Mouse (Mus musculus): ENCODE results near the gene Gpr6.

Gene Gpr6

DNA sequence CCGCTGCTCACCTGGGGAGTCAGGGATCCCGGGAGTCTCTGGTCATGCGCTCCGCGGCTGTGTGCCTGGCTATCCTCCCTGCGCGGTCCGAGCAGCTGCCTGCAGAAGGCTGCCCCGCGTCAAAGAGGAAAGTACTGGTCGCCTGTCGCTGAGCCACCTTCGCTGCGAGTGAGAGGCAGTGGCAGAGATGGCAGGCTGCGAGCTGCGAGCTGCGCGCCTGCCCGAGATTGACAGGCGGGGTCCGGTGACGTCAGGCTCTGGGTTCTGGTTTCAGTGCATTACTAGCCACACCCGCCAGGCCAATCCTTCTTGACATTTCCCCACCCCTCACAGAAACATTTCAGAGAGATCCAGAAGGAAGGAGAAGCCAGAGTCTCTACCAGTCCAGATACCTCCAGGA is at the start of gene Gpr6:
TSS of gene Gpr6 (minus strand) at position 170 of the 400 bp plus-strand sequence.
- no peak for DNase-seq (ENCODE audit: low read depth, low spot score)

DNA sequence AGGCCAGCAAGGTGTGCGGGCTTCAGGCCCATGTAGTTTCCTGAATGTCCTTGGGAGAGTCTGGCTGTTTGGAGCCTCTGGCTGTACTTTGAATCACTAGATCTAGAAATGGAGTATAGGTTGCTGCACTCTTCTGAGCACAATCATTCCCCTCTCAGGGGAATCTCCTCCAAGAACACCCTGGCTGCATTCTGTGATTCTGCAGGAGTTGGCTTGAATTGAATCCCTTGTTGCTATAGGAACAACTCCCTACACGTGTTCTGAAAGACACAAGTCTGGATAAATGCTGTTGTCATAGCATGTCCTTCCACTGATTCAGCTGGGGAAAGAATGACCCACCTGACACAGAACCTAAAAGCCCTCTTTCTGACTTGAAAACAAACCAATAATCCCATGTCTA is 28.0 kb upstream of the Gpr6 start:
- DNase-seq (ENCODE audit: low read depth, low spot score) = no peak

DNA sequence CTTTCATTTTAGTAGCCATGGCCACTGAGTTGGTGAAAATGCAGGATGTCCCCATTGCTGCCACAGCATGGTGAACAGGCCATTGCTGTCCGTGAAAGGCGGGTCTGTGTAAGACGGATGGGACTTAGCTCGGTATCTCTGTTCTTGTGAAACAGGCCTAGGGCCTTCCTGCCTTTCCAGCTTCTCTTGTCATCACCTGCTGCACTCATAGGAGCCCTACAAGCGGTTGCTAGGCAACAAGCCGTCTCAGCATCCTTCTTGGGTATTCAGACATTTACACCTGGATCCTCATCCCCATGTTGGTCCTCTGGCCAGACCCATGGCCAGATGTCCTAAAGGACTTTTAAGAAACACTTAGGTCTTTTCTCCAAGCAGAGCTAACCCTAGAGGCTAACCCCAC is 26.1 kb upstream of the Gpr6 start:
- DNase-seq (ENCODE audit: low read depth, low spot score) = no peak

DNA sequence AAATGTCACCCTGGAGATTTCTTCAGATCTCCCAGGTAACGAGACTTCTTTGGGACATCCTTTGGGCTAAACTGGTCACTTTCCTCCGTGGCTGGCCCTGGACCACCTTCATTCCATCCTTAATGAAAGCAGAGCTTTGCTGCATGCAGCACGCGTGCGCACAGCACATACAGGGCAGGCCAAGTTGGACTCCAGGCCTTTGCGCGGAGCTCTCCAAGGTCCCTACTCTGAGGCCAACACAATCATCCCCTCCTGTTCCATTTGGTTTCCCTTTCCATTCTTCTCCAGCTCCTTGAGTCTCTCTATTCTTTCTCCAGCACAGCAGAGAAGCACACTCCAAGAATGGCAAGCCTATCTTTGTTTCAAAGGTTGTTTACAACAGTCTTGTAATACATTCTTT is 16.8 kb upstream of the Gpr6 start:
- no peak for DNase-seq (ENCODE audit: low read depth, low spot score)

DNA sequence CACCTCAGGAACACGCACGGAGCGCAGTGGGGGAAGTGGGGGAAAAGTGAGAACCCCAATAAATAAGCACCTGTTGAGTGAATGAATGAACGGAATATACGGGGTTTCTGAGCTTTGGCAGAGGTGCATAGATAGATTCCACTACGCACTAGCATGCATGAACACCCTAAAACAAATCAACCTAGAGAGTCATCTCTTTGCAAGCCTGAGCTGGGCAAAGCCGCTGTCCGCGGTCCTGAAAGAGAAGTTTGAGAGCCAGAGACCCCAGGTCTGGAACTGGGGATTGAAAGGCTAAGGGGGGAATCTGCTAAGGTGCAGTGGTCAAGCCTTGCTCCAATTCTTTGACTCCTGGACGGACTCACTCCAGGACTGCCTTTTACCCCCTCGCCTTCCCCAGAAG is 389 bp downstream of the Gpr6 start:
- no peak for DNase-seq (ENCODE audit: low read depth, low spot score)

DNA sequence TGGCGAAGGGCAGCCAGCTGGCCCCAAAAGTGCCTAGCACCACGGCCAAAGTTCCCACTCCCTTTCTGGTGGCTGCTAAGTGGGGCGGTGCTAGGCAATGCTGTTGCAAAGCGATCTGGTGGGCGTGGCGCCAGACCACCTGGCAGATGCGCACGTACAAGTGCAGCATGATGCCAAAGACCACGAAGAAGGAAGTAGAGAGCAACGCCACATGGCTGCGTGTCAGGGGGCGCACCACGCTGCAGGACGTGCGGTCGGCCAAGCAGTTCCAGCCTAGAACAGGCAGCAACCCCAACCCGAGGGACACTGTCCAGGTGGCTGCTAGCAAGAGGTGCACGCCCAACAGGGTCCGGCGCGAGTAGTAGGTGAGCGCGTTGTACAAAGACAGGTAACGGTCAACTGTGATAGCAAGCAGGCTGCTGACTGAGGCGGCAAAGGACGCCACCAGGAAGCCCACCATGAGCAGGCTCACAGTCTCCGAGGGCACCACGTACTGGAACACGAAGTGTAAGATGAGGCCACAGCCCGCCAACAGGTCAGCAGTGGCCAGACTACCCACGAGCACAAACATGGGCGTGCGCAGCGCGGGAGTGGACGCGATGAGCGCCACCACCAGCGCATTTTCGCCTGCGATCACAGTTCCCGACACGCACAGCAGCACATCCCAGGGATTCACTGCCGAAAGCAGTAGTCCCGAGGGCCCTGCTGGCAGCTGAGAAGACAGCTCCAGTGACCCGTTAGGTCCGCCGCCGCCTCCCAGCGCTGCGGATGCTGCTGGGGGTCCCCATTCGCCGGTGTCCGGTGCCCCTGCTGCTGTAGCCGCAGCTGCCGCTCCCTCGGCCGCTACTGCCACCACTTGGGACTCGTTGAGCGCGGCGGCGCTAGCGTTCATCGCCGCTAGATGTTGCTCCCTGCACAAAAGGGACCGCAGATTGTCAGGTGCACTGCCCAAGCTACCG is 1.1 kb downstream of the Gpr6 start:
- DNase-seq (ENCODE audit: low read depth, low spot score) = no peak

DNA sequence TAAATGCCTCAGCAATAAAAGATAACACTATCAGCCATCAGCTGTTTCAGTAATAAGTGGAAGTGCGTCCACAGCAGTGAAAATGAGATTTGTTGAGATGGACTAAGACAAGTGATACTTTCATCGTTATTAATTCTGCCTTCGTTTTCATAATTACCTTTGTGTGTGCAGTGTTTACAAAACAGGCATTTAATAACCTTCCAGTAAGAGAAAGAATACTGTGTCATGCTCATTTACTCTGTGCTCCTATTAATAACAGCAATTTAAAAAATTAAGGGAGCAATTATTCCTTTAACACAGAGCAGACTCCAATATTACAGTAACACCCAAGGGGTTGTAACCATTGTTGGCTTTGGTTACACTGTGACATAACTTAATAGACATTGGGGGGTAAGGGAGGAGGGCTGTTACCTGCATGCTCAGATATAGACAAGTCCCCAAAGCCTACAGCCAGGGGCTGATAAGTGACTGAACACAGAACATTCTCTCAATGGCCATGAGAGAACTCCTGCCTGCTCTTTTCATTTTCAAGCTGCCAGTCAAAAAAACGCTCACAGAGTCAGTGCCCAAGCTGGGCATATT is 11.7 kb downstream of the Gpr6 start:
- no peak for DNase-seq (ENCODE audit: low read depth, low spot score)

DNA sequence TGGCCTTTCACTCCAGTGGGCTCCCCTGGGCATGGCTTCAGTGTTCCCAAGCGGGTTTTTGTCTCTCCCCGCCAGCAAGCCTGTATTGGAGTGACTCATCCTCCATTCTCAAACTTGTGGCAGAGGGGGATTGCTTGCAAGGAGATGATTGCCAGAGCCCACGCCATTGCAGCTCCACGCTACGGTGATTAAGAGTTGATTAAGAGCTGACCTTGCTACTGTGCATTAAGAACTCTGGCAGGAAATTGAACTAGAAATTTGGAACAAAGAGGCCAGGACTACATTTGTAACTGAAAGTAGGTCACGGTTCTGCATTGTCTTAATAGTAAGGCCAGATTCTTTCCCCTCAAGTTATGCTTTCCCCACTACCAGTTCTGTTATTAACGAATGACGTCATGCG is 16.5 kb downstream of the Gpr6 start:
- DNase-seq (ENCODE audit: low read depth, low spot score) = no peak

DNA sequence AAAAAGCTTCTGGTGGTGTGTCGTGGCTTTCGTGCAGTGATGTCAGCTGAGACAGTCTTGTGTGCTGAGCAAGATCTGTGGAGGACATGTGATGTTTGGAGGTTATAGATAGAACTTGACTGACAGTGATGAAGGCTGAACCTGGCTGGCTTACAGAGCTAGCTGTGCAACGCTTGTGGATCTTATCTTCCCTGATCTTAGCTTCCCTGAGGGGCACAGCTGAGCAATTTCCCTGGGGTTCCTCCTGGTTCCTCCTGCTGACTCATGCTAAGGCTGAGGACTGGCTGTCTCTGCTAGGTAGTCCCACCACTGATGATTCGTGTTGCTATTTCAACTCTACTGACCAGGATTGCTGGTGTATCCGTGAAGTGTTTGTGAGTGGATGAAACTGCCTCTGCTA is 18.1 kb downstream of the Gpr6 start:
- DNase-seq (ENCODE audit: low read depth, low spot score) = no peak

DNA sequence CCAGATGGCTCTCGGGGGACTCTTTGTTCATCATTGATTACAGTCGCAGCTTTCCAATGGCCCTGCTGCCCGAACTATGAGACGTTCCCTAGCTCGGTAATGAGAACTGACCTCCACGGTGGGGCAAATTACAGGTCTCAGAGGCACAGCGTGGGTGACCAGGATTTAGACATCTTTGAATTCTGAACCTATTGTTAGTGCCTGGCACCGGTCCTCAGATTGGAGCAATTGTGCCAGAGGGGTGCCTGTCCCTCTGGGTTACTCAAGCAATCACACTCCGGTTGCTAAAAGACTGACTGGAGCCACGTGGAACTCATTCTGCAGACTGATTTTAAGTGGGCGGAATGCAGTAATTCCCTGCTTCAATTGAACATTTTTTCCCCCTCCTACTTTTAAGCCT is 29.8 kb downstream of the Gpr6 start:
- no peak for DNase-seq (ENCODE audit: low read depth, low spot score)

DNA sequence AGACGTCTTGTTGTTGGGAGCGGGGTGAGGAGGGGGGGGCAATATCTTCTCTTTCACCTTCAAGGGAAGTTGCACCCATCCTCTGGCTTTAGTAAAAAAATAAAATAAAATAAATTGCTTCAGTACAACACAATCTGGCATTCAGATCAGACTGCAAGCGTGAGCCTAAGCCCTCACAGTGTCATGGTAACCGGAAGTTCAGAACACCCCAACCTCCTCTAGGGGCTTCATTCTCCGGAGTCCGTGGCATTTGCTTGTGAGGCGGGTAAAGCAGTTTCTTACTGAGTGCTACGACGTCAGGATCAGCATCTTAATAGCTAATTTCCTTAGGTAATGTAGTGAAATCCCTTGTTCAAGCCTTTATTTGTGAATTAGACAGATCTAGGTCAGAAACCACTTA is 30.6 kb downstream of the Gpr6 start:
- no peak for DNase-seq (ENCODE audit: low read depth, low spot score)

DNA sequence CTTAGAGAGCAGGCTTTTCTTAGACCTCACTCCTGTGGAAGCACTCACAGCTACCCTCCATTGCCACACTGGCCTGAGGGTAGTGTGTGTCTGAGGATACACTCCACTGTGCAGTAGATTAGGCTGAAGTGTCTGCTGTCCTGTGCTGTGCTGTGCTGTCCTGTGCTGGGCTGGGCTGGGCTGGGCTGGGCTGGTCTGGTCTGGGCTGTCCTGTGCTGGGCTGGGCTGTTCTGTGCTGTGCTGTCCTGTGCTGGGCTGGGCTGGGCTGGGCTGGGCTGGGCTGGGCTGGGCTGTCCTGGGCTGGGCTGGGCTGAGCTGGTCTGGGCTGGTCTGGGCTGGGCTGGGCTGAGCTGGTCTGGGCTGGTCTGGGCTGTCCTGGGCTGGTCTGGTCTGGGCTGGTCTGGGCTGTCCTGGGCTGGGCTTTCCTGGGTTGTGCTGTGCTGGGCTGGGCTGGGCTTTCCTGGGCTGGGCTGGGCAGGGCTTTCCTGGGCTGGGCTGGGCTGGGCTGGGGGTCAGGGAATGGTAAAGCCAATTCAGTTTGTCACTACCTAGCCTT is 31.5 kb downstream of the Gpr6 start:
- DNase-seq (ENCODE audit: low read depth, low spot score) = no peak

DNA sequence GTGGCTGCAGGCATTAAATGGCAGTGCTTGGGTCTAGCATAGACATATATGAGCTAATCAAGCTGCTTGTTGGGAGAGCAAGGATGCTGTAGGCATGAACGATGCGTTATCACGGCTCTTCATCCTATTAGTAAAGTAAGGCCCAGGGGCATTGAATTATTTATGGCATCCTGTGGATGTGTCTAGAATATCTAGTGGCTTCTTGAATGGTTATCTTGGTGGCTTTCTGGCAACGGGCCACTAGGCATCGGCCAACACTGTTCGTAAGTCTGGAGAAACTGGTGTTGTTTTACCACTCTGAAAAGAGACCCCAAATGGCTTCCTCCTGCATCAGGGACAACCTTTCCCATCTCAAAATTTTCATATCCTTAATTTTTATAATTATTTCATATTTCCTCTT is 33.6 kb downstream of the Gpr6 start:
- no peak for DNase-seq (ENCODE audit: low read depth, low spot score)

DNA sequence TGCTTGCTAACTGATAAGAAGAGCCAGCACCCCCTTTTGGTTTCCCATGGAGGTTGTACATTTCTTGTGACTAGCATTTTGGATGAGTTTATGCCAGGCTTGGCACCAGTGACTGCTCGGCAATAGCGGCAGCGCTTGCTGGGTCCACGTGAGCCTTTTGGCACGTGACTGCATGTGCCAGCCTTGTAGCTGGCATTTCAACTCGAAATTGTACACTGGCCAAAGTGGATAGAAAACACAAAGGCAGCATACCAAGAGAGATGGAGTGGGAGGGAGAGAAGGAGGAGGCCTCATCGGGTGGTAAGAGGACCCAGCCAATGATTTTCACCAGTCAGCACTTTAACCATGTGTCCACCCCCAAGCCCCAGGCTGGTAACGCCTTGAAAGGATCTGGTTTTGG is 34.4 kb downstream of the Gpr6 start:
- no peak for DNase-seq (ENCODE audit: low read depth, low spot score)

DNA sequence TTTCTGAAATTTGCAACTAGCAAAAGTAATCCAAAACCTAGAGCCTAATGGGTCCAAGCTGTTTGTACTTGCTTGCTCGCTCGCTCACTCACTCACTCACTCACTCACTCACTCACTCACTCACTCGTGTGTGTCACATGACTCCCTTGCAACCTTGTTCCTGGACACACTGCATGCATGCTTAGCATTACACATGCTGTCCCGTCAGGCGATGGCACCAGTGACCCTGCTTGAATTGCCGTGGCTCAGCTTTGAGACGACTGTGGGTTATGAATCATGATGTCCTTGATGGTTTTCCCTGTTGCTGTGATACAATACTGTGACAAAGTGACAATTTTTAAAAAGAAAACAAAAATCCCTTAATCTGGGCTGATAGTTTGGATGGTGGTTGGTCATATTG is 39.3 kb downstream of the Gpr6 start:
- DNase-seq (ENCODE audit: low read depth, low spot score) = no peak

DNA sequence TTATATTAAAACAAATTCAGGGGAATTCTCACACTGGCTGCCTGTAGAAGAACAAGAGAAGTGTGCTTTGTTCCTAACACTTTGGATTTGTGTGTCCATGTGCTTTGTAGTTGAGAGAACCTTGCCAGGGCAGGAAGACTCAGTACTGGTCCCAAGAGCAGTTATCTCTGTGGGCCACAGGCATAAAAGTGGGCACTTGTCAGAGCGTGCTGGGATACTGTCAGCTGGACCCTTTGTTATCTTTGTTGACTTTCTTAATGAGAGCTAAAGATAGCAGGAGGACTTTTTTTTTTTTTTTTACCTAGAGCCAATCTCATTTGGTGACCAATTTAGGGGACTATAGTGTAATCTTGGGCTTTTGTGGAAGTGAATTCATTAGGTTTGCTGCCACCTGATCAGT is 47.2 kb downstream of the Gpr6 start:
- DNase-seq (ENCODE audit: low read depth, low spot score) = no peak

DNA sequence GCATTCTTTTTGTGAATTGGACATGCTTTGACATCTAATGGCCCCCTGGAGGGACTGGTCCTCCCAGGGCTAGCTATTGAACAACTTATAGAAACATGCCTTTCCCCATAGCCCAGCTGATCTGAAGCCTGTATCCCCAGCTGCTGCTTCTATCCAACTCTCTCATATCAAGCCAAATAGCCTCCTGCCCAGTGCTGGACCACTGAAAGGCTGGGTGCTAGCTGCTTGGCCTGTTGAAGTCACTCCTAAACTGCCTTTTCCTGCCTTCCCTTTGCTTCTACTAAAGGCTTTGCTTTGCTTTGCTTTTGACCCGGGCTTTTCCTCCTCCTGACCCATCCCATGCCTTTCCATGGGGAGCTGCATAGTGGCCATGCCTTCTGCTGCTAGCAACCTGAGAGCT is 47.7 kb downstream of the Gpr6 start:
- DNase-seq (ENCODE audit: low read depth, low spot score) = no peak

DNA sequence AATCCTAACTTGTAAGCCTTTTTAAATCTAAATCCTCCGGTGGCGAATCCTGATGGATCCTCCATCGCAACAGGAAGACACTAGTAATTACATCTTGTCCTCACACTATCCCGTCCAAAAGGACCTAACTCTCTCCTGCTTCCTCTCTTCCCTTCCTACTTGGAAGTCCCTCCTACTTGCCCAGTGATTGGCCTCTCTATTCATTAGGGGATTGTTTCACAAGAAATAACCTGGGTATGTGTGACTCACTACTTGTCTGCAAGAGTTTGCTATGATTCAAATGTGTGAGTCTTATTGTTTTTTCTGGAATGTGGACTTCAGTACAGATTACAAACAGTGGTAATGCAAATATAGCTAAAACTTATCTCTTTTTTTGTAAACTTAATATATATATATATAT is 49.9 kb downstream of the Gpr6 start:
- no peak for DNase-seq (ENCODE audit: low read depth, low spot score)
